Mouse (Mus musculus) CH12.LX (cell line): ENCODE data around the gene Kcnn3. TPM values are rescaled to one million over a fixed set of nuclear protein-coding genes. Genes with fewer than 3 reads are reported as not detected.

Experiments
- DNase-seq: peaks from one replicate; pipeline ENCODE4 v3.0.0-alpha.2; 2013; ENCODE audit errors: extremely low read depth
- H3K27ac ChIP-seq: 2 replicates; pipeline ENCODE4 v1.5.1; 2012; ENCODE audit warnings: low read depth, mild to moderate bottlenecking, control low read depth, moderate library complexity; ENCODE audit not compliant: insufficient read depth
- H3K27me3 ChIP-seq: replicated peaks from 2 replicates; pipeline ENCODE3; 2012; ENCODE audit warnings: inconsistent platforms
- H3K36me3 ChIP-seq, 2 experiments: replicated peaks in 1 of 2; 2 replicates each; pipeline versions ENCODE3 to v1.6.1; 2012; ENCODE audit warnings: inconsistent platforms in 1 of 2, low read length in 1 of 2, mild to moderate bottlenecking in 1 of 2, mixed read lengths in 1 of 2, moderate library complexity in 1 of 2; ENCODE audit not compliant: control insufficient read depth in 1 of 2, insufficient read depth in 1 of 2
- H3K4me1 ChIP-seq, 2 experiments: 2 replicates each; pipeline ENCODE4 v1.6.1; 2012; ENCODE audit warnings: inconsistent platforms in 1 of 2, moderate library complexity in 1 of 2; ENCODE audit not compliant: insufficient read depth in 2 of 2, control insufficient read depth in 1 of 2
- H3K4me2 ChIP-seq: 2 replicates; pipeline ENCODE4 v1.6.1; 2012; ENCODE audit warnings: low read depth, mild to moderate bottlenecking, control low read depth; ENCODE audit not compliant: poor library complexity, insufficient read depth, severe bottlenecking
- H3K4me3 ChIP-seq, 3 experiments: fragments of 150-350 bp in 1 of 3; sonication (generic) in 1 of 3; replicated peaks in 1 of 3; 2 replicates each; pipeline versions ENCODE3 to v1.5.1; 2011 to 2012; ENCODE audit warnings: low read depth in 2 of 3, low read length in 2 of 3, mild to moderate bottlenecking in 2 of 3, moderate library complexity in 2 of 3, control low read depth in 1 of 3, improper control_type of control experiment in 1 of 3, inconsistent platforms in 1 of 3, mixed read lengths in 1 of 3; ENCODE audit not compliant: poor library complexity in 1 of 3
- H3K79me2 ChIP-seq: replicated peaks from 2 replicates; pipeline ENCODE4 v1.6.1; 2012; ENCODE audit warnings: mild to moderate bottlenecking, moderate library complexity; ENCODE audit not compliant: control insufficient read depth, poor library complexity, insufficient read depth, severe bottlenecking; ENCODE audit errors: extremely low read depth
- H3K9ac ChIP-seq: 2 replicates; pipeline ENCODE4 v1.6.1; 2012; ENCODE audit warnings: low read depth, mild to moderate bottlenecking, control low read depth, moderate library complexity; ENCODE audit not compliant: insufficient read depth
- H3K9me3 ChIP-seq: replicated peaks from 2 replicates; pipeline ENCODE3; 2012; ENCODE audit warnings: low read length, inconsistent platforms, mixed read lengths
- BHLHE40 ChIP-seq: IDR thresholded peaks from 2 replicates; pipeline ENCODE4 v1.6.1; 2011; ENCODE audit warnings: mild to moderate bottlenecking, low read depth, low read length, improper control_type of control experiment
- CHD1 ChIP-seq: IDR thresholded peaks from 2 replicates; pipeline ENCODE4 v1.6.1; 2012; ENCODE audit warnings: low read depth, low read length, improper control_type of control experiment, inconsistent platforms
- CHD2 ChIP-seq: IDR thresholded peaks from 2 replicates; pipeline ENCODE4 v1.6.1; 2011; ENCODE audit warnings: low read length, improper control_type of control experiment
- CTCF ChIP-seq, 2 experiments: IDR thresholded peaks in 1 of 2; conservative IDR thresholded peaks in 1 of 2; 2 replicates each; pipeline ENCODE4 v1.5.1; 2011 to 2012; ENCODE audit warnings: low read depth in 2 of 2, low read length in 2 of 2, improper control_type of control experiment in 1 of 2, inconsistent platforms in 1 of 2, mild to moderate bottlenecking in 1 of 2, moderate library complexity in 1 of 2
- E2F4 ChIP-seq: IDR thresholded peaks from 2 replicates; pipeline ENCODE4 v1.6.1; 2011; ENCODE audit warnings: low read depth, low read length, improper control_type of control experiment; ENCODE audit not compliant: insufficient replicate concordance
- ELF1 ChIP-seq: IDR thresholded peaks from 2 replicates; pipeline ENCODE4 v1.6.1; 2014; ENCODE audit warnings: low read depth, mild to moderate bottlenecking, inconsistent platforms, low read length, improper control_type of control experiment
- EP300 ChIP-seq: IDR thresholded peaks from 2 replicates; pipeline ENCODE4 v1.6.1; 2011; ENCODE audit warnings: low read length, improper control_type of control experiment
- ETS1 ChIP-seq: conservative IDR thresholded peaks from 2 replicates; pipeline ENCODE4 v1.6.1; 2012; ENCODE audit warnings: low read depth, mild to moderate bottlenecking, inconsistent platforms, low read length, improper control_type of control experiment, moderate library complexity
- GABPA ChIP-seq: IDR thresholded peaks from 2 replicates; pipeline ENCODE4 v1.6.1; 2012; ENCODE audit warnings: low read depth, low read length, improper control_type of control experiment, inconsistent platforms; ENCODE audit not compliant: insufficient replicate concordance
- IRF4 ChIP-seq: IDR thresholded peaks from 2 replicates; pipeline ENCODE4 v1.6.1; 2014; ENCODE audit warnings: low read depth, mild to moderate bottlenecking, inconsistent platforms, low read length, improper control_type of control experiment
- JUN ChIP-seq: IDR thresholded peaks from 2 replicates; pipeline ENCODE4 v1.6.1; 2011; ENCODE audit warnings: low read depth, mild to moderate bottlenecking, low read length, improper control_type of control experiment, moderate library complexity; ENCODE audit not compliant: insufficient read depth
- JUND ChIP-seq: conservative IDR thresholded peaks from 2 replicates; pipeline ENCODE4 v1.6.1; 2011; ENCODE audit warnings: low read depth, low read length, improper control_type of control experiment
- MAX ChIP-seq: IDR thresholded peaks from 2 replicates; pipeline ENCODE4 v1.6.1; 2011; ENCODE audit warnings: low read length, improper control_type of control experiment
- MEF2A ChIP-seq: IDR thresholded peaks from 2 replicates; pipeline ENCODE4 v1.6.1; 2014; ENCODE audit warnings: low read depth, mild to moderate bottlenecking, inconsistent platforms, low read length, improper control_type of control experiment, borderline replicate concordance
- PAX5 ChIP-seq: IDR thresholded peaks from 2 replicates; pipeline ENCODE4 v1.6.1; 2012; ENCODE audit warnings: low read length, inconsistent platforms, mixed read lengths
- RAD21 ChIP-seq: IDR thresholded peaks from 2 replicates; pipeline ENCODE4 v1.6.1; 2011; ENCODE audit warnings: low read depth, mild to moderate bottlenecking, low read length, improper control_type of control experiment, moderate library complexity
- RCOR1 ChIP-seq: conservative IDR thresholded peaks from 2 replicates; pipeline ENCODE4 v1.6.1; 2012; ENCODE audit warnings: low read depth, mild to moderate bottlenecking, inconsistent platforms, low read length, improper control_type of control experiment
- SMC3 ChIP-seq: IDR thresholded peaks from 2 replicates; pipeline ENCODE4 v1.6.1; 2011; ENCODE audit warnings: low read depth, low read length, improper control_type of control experiment
- TBP ChIP-seq: conservative IDR thresholded peaks from 2 replicates; pipeline ENCODE4 v1.6.1; 2011; ENCODE audit warnings: low read depth, low read length, improper control_type of control experiment
- USF1 ChIP-seq: IDR thresholded peaks from 2 replicates; pipeline ENCODE4 v1.6.1; 2014; ENCODE audit warnings: low read depth, mild to moderate bottlenecking, inconsistent platforms, low read length, improper control_type of control experiment
- USF2 ChIP-seq: conservative IDR thresholded peaks from 2 replicates; pipeline ENCODE4 v1.6.1; 2011; ENCODE audit warnings: low read depth, low read length, improper control_type of control experiment
- ZC3H11A ChIP-seq: IDR thresholded peaks from 2 replicates; pipeline ENCODE4 v1.6.1; 2012; ENCODE audit warnings: low read depth, mild to moderate bottlenecking, inconsistent platforms, low read length, improper control_type of control experiment
- ZKSCAN1 ChIP-seq: IDR thresholded peaks from 2 replicates; pipeline ENCODE4 v1.6.1; 2012; ENCODE audit warnings: low read depth, inconsistent platforms, low read length, improper control_type of control experiment, borderline replicate concordance
- ZMIZ1 ChIP-seq: IDR thresholded peaks from 2 replicates; pipeline ENCODE4 v1.6.1; 2012; ENCODE audit warnings: low read depth, mild to moderate bottlenecking, inconsistent platforms, low read length, improper control_type of control experiment
- ZNF384 ChIP-seq: IDR thresholded peaks from 2 replicates; pipeline ENCODE4 v1.6.1; 2012; ENCODE audit warnings: low read depth, low read length, improper control_type of control experiment, inconsistent platforms
- dilution Hi-C: fragments of 300-500 bp; cut with MboI; formaldehyde crosslinking; loops from 2 replicates; pipeline ENCODE4 v1.14.3; 2020; ENCODE audit warnings: low sequenced_read_pairs; ENCODE audit not compliant: extremely low pct_unique_long_range_greater_than_20kb, extremely low pct_ligation_motif_present
- in situ Hi-C: fragments of 300-500 bp; cut with MboI; formaldehyde crosslinking; loops from 3 replicates; pipeline ENCODE4 v1.14.3; 2019; ENCODE audit warnings: low sequenced_read_pairs, low pct_ligation_motif_present, low pct_unique_long_range_greater_than_20kb, mixed read lengths
- polyA plus RNA-seq: library from polyadenylated mRNA; unstranded; fragments of >175 nt; gene quantifications from 2 replicates; pipeline ENCODE4 v1.2.1, GENCODE M21; 2012; ENCODE audit warnings: low read depth; ENCODE audit not compliant: insufficient read length
- total RNA-seq, 2 experiments: library from RNA; depleted of rRNA; stranded (reverse); fragments of 300-350 nt in 1 of 2; fragments of >200 nt in 1 of 2; gene quantifications; 2 replicates each; pipeline ENCODE4 v1.2.3; 2012 to 2014

Kcnn3 gene
- total and polyA plus RNA-seq, 3 experiments: 0.06 TPM; not detected in 2

GRCm38 (mm10) chr3:89526298-89527090 is 6.5 kb downstream of the Kcnn3 start:
- Histone ChIP-seq H3K27me3 (peaks cover 11% of the 10 kb centered on the region), H3K36me3 (no peaks in the 10 kb centered on the region), H3K4me2 (no peak overlapping the region)
- DNase-seq: peak; percentile 11
- in situ Hi-C loops: no loop called here
- TF ChIP-seq BHLHE40: no peak
- no peak for TF ChIP-seq USF1
- TF ChIP-seq ZMIZ1: no peak
- no peak for TF ChIP-seq TBP
- no peak for TF ChIP-seq CTCF (conservative IDR thresholded peaks at IDR 0.05 in 1 of 2, IDR thresholded peaks at IDR 0.05 in 1 of 2; ENCODE audit: low read depth in 2 of 2, low read length in 2 of 2)
- TF ChIP-seq PAX5: no peak
- TF ChIP-seq CHD2: no peak
- TF ChIP-seq MEF2A: no peak
- TF ChIP-seq, all 38 proteins: peak for 0
- H3K4me1 ChIP-seq: peaks cover 0 to 37% of the 10 kb centered on the region in 2 experiments; a peak in 2 of 4 replicates
- no peak overlapping the region for H3K4me3 ChIP-seq
- H3K27ac ChIP-seq: no peak overlapping the region
- dilution Hi-C loops: no loop called here
- no peaks in the 10 kb centered on the region for H3K9me3 ChIP-seq
- H3K9ac ChIP-seq: no peak overlapping the region
- no peaks in the 10 kb centered on the region for H3K79me2 ChIP-seq

- peaks cover 10% of the 10 kb centered on the region for H3K27me3 ChIP-seq
Observed at GRCm38 (mm10) chr3:89529796-89530195, 9.8 kb downstream of the Kcnn3 start.

GRCm38 (mm10) chr3:89534566-89535097 is 14.7 kb downstream of the Kcnn3 start:
- H3K79me2 ChIP-seq: no peaks in the 10 kb centered on the region
- peaks cover 10% of the 10 kb centered on the region for H3K27me3 ChIP-seq

More at GRCm38 (mm10) chr3:89529796-89530195, 9.8 kb downstream of the Kcnn3 start:
- TF ChIP-seq SMC3 (peak; percentile 65), E2F4 (no peak), CTCF (conservative IDR thresholded peaks at IDR 0.05 in 1 of 2, IDR thresholded peaks at IDR 0.05 in 1 of 2; ENCODE audit: low read depth in 2 of 2, low read length in 2 of 2) (peak in 1 of 2 experiments; percentile 61; a peak in 2 of 4 replicates), RAD21 (peak; percentile 28), ZNF384 (peak; percentile 54), JUN (no peak)
- TF ChIP-seq, all 38 proteins: peak for 4
- Histone ChIP-seq H3K36me3 (no peaks in the 10 kb centered on the region), H3K4me3 (no peak overlapping the region), H3K27ac (no peak overlapping the region), H3K79me2 (no peaks in the 10 kb centered on the region), H3K4me1 (peaks cover 0 to 36% of the 10 kb centered on the region in 2 experiments; a peak in 2 of 4 replicates), H3K9me3 (no peaks in the 10 kb centered on the region), H3K9ac (no peak overlapping the region), H3K4me2 (no peak overlapping the region)
- in situ Hi-C loops: no loop called here
- dilution Hi-C loops: no loop called here
- peak; percentile 15 for DNase-seq

More at GRCm38 (mm10) chr3:89534566-89535097, 14.7 kb downstream of the Kcnn3 start:
- no peak overlapping the region for H3K4me3 ChIP-seq
- dilution Hi-C loops: no loop called here
- H3K4me1 ChIP-seq: peaks cover 0 to 20% of the 10 kb centered on the region in 2 experiments; a peak in 2 of 4 replicates
- no peak overlapping the region for H3K4me2 ChIP-seq
- no peak overlapping the region for H3K9ac ChIP-seq
- H3K27ac ChIP-seq: no peak overlapping the region
- H3K36me3 ChIP-seq: no peaks in the 10 kb centered on the region
- DNase-seq: no peak
- no peaks in the 10 kb centered on the region for H3K9me3 ChIP-seq
- in situ Hi-C loops: no loop called here
- TF ChIP-seq JUND (no peak), GABPA (no peak), USF2 (no peak), EP300 (no peak), CHD1 (no peak), ELF1 (no peak), MEF2A (no peak), MAX (no peak), PAX5 (no peak), RCOR1 (no peak), ZKSCAN1 (no peak), TBP (no peak), ETS1 (no peak), SMC3 (no peak), IRF4 (no peak), CTCF (conservative IDR thresholded peaks at IDR 0.05 in 1 of 2, IDR thresholded peaks at IDR 0.05 in 1 of 2; ENCODE audit: low read depth in 2 of 2, low read length in 2 of 2) (no peak), ZC3H11A (no peak)
